Comparison of ENCODE assay signal across 24 mouse cellular contexts in the genomic region with DNA sequence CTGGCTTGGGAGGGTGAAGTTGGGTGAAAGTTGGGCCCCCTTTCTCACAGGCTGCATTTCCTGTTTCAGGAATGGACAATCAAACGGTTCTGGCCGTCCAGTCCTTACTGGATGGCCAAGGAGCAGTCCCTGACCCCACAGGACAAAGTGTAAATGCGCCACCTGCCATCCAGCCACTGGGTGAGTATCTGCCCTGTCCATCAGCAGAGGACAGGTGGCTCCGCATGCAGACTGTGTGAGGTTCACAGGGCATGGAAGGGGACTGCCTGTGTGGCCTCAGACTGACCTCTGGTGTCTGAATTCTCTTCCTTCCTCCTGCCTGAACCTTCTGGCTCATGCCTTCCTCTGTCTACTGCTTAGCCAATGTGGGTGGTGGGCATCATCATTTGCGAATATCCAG. TPM values are rescaled to one million over a fixed set of nuclear protein-coding genes. Genes with fewer than 3 reads are reported as not detected.
DNase-seq lines count a peak whose midpoint lies in the region; ATAC-seq and TF ChIP-seq lines count a peak whose summit lies in the region.
"Had no signal": no experiment of that assay in that cellular context is flagged by ENCODE, and none has a peak within 500 bp of the region (broad histone marks: within the 10 kb centered on the region; RNA-seq: fewer than 3 reads in every experiment).

No protein-coding gene starts in this region.

- no peak overlapping the region for H3K9ac ChIP-seq in heart, embryonic 12.5 days
- H3K9ac ChIP-seq in kidney, postnatal 0 days (ENCODE audit: low read depth, low read length): no peak overlapping the region
- H3K9ac ChIP-seq in kidney, embryonic 15.5 days: no peak overlapping the region
- H3K9ac ChIP-seq: embryonic facial prominence, embryonic 12.5 days; forebrain, embryonic 13.5 days; hindbrain, embryonic 15.5 days; liver, embryonic 15.5 days; neural tube, embryonic 13.5 days had no signal

- H3K4me1 ChIP-seq in heart, embryonic 12.5 days (replicated peaks): 0 out of 2 replicates have a peak, but pooled peaks cover 4% of the 10 kb centered on the region
- H3K4me1 ChIP-seq in kidney, postnatal 0 days (replicated peaks; ENCODE audit: insufficient read depth, low read length): no peaks in the 10 kb centered on the region
- H3K4me1 ChIP-seq in kidney, embryonic 15.5 days: no peaks in the 10 kb centered on the region
- H3K4me1 ChIP-seq: embryonic facial prominence, embryonic 12.5 days; forebrain, embryonic 13.5 days; hindbrain, embryonic 15.5 days; neural tube, embryonic 13.5 days had no signal

- no peak overlapping the region for H3K4me3 ChIP-seq in heart, embryonic 12.5 days
- H3K4me3 ChIP-seq in kidney, postnatal 0 days (replicated peaks; ENCODE audit: low read depth, low read length): no peak overlapping the region
- no peak overlapping the region for H3K4me3 ChIP-seq in kidney, embryonic 15.5 days (replicated peaks)
- H3K4me3 ChIP-seq in myocyte: no peak overlapping the region
- H3K4me3 ChIP-seq: embryonic facial prominence, embryonic 12.5 days; erythroblast, embryonic 14.5 days; forebrain, embryonic 13.5 days; heart, embryonic 10.5 days; hindbrain, embryonic 15.5 days; liver, embryonic 15.5 days; neural tube, embryonic 13.5 days had no signal

- no peak overlapping the region for H3ac ChIP-seq in myocyte (ENCODE audit: control insufficient read depth, insufficient read length)

- H3K9me3 ChIP-seq in heart, embryonic 12.5 days (replicated peaks): peaks cover 5% of the 10 kb centered on the region; the same call in 1 of the 2 replicates
- H3K9me3 ChIP-seq in kidney, postnatal 0 days (replicated peaks; ENCODE audit: low read length): no peaks in the 10 kb centered on the region
- H3K9me3 ChIP-seq in kidney, embryonic 15.5 days (replicated peaks): no peaks in the 10 kb centered on the region; the same call in 1 of the 2 replicates
- H3K9me3 ChIP-seq: forebrain, embryonic 13.5 days; heart, embryonic 10.5 days; hindbrain, embryonic 15.5 days; neural tube, embryonic 13.5 days had no signal

- no peaks in the 10 kb centered on the region for H3K27me3 ChIP-seq in heart, embryonic 12.5 days (replicated peaks)
- no peaks in the 10 kb centered on the region for H3K27me3 ChIP-seq in kidney, postnatal 0 days (ENCODE audit: insufficient read depth, low read length)
- H3K27me3 ChIP-seq in kidney, embryonic 15.5 days: no peaks in the 10 kb centered on the region
- H3K27me3 ChIP-seq in myocyte (ENCODE audit: control insufficient read depth, insufficient read depth, insufficient read length): no peaks in the 10 kb centered on the region
- H3K27me3 ChIP-seq: embryonic facial prominence, embryonic 12.5 days; forebrain, embryonic 13.5 days; hindbrain, embryonic 15.5 days; liver, embryonic 15.5 days; neural tube, embryonic 13.5 days had no signal

- intact Hi-C loops in heart, postnatal 14 days (cut with DNase I): no loop called here

- H3K79me2 ChIP-seq in myocyte (ENCODE audit: control insufficient read depth, insufficient read depth): no peaks in the 10 kb centered on the region

- peak; percentile 17; the same call in 1 of the 2 replicates for TF ChIP-seq CTCF in kidney, postnatal 0 days (IDR thresholded peaks at IDR 0.05; ENCODE audit: low read depth)

- no peak overlapping the region for H3K4me2 ChIP-seq in heart, embryonic 12.5 days
- H3K4me2 ChIP-seq in kidney, postnatal 0 days (ENCODE audit: low read length): no peak overlapping the region
- H3K4me2 ChIP-seq in kidney, embryonic 15.5 days: no peak overlapping the region
- H3K4me2 ChIP-seq in myocyte (ENCODE audit: low read depth): no peak overlapping the region
- H3K4me2 ChIP-seq: embryonic facial prominence, embryonic 12.5 days; forebrain, embryonic 13.5 days; hindbrain, embryonic 15.5 days; liver, embryonic 15.5 days; midbrain, embryonic 11.5 days; neural tube, embryonic 13.5 days had no signal

- no peak for TF ChIP-seq POLR2A in myocyte (IDR thresholded peaks at IDR 0.05; ENCODE audit: insufficient read length, low read depth)

- no peak for DNase-seq in heart, postnatal 14 days
- DNase-seq in kidney, postnatal 0 days (ENCODE audit: low spot score): no peak
- DNase-seq in kidney, postnatal 25 days: peak; percentile 38 to 75
- DNase-seq: adrenal gland, postnatal 10 days; cerebellum, postnatal 10 days; gastrocnemius, postnatal 25 days; heart, postnatal 4 days; lung, postnatal 36 days; thymus, postnatal 36 days had no signal

- peaks cover 22% of the 10 kb centered on the region for H3K36me3 ChIP-seq in heart, embryonic 12.5 days
- H3K36me3 ChIP-seq in kidney, postnatal 0 days (ENCODE audit: insufficient read depth, low read length): no peaks in the 10 kb centered on the region
- peaks cover 32% of the 10 kb centered on the region for H3K36me3 ChIP-seq in kidney, embryonic 15.5 days
- H3K36me3 ChIP-seq in myocyte (ENCODE audit: control insufficient read depth, insufficient read depth): peaks cover 7% of the 10 kb centered on the region

- 0 out of 2 replicates have a peak, but pooled peaks have one; percentile 39 for ATAC-seq in heart, embryonic 12.5 days (ENCODE audit: insufficient number of reproducible peaks, low FRiP score)
- ATAC-seq in kidney, postnatal 0 days (replicated peaks; ENCODE audit: low FRiP score, low read depth): peak; percentile 71
- ATAC-seq in kidney, embryonic 15.5 days (replicated peaks; ENCODE audit: low FRiP score): no peak
- no peak for ATAC-seq in frontal cortex, adult (ENCODE audit: low TSS enrichment)
- ATAC-seq: activated CD4-positive, CD25-positive, alpha-beta regulatory T cell, adult 4 months; forebrain, embryonic 13.5 days had no signal

- 67% methylated on average over 5 of the region's 5 CpGs for WGBS in heart, embryonic 12.5 days
- WGBS in kidney, postnatal 0 days: 65% methylated on average over 5 of the region's 5 CpGs
- WGBS in kidney, embryonic 15.5 days: 75% methylated on average over 5 of the region's 5 CpGs

- no peak overlapping the region for H3K27ac ChIP-seq in heart, embryonic 12.5 days (ENCODE audit: poor library complexity, severe bottlenecking)
- no peak overlapping the region for H3K27ac ChIP-seq in kidney, postnatal 0 days
- no peak overlapping the region for H3K27ac ChIP-seq in kidney, embryonic 15.5 days
- H3K27ac ChIP-seq: embryonic facial prominence, embryonic 12.5 days; forebrain, embryonic 13.5 days; heart, embryonic 10.5 days; hindbrain, embryonic 15.5 days; liver, embryonic 15.5 days; neural tube, embryonic 13.5 days had no signal

TF ChIP-seq in myocyte, 11 proteins besides CTCF, POLR2A, EP300 and RAD21:
- TF ChIP-seq MYOD1 (IDR thresholded peaks at IDR 0.05; ENCODE audit: control insufficient read depth in 1 of 3, insufficient read length in 2 of 3, low read depth in 2 of 3) (peak in 2 of 3 experiments; percentile 87 to 92), TCF12 (IDR thresholded peaks at IDR 0.05; ENCODE audit: insufficient read depth, poor library complexity, severe bottlenecking) (no peak), MYOG (IDR thresholded peaks at IDR 0.05; ENCODE audit: control insufficient read depth in 1 of 3, insufficient read depth in 1 of 3, insufficient read length in 2 of 3, low read depth in 2 of 3) (peak in 2 of 3 experiments; percentile 62 to 77)

RNA-seq across cellular contexts. Expression of a gene that starts 8.4 kb away (rescaled TPM):
- polyA plus RNA-seq in heart, embryonic 12.5 days (2016; fragmentation: Nextera tagmentation; extraction: Ambion mirVana): 0.64 TPM in 1 of 2 replicates, not detected in the other
- total RNA-seq in heart, postnatal 14 days (2021): not detected
- 0.42 and 0.71 TPM in 2 replicates for polyA plus RNA-seq in kidney, postnatal 0 days (2015; fragmentation: Nextera tagmentation; extraction: Ambion mirVana)
- polyA plus RNA-seq in kidney, embryonic 15.5 days (2015; fragmentation: Nextera tagmentation; extraction: Ambion mirVana): 0.62 TPM in 1 of 2 replicates, not detected in the other
- 0.47 TPM for polyA plus RNA-seq in myocyte (2012; fragmentation: generic; extraction: Trizol)
- total RNA-seq: adrenal gland, postnatal 10 days; G1E; gastrocnemius, postnatal 25 days; heart, postnatal 4 days; layer of hippocampus, postnatal 14 days had no signal
- polyA plus RNA-seq: activated CD4-positive, CD25-positive, alpha-beta regulatory T cell, adult 4 months; liver, embryonic 15.5 days had no signal

RNA-seq across cellular contexts. Expression of a gene that starts 8.6 kb away (rescaled TPM):
- polyA plus RNA-seq in heart, embryonic 12.5 days (2016; fragmentation: Nextera tagmentation; extraction: Ambion mirVana): 0.78 and 0.82 TPM in 2 replicates
- 1 to 10 TPM; 2.3 to 2.6 TPM for total RNA-seq in heart, postnatal 14 days (2021)
- 0.80 and 0.82 TPM in 2 replicates for polyA plus RNA-seq in kidney, postnatal 0 days (2015; fragmentation: Nextera tagmentation; extraction: Ambion mirVana)
- polyA plus RNA-seq in kidney, embryonic 15.5 days (2015; fragmentation: Nextera tagmentation; extraction: Ambion mirVana): 0.85 and 1.00 TPM in 2 replicates
- 3.4 TPM for polyA plus RNA-seq in myocyte (2012; fragmentation: generic; extraction: Trizol)

RNA-seq across cellular contexts. Expression of a gene that starts 18.2 kb away (rescaled TPM):
- 18.9 and 20.5 TPM in 2 replicates for polyA plus RNA-seq in heart, embryonic 12.5 days (2016; fragmentation: Nextera tagmentation; extraction: Ambion mirVana)
- 10 to 100 TPM; 23.8 to 28.5 TPM for total RNA-seq in heart, postnatal 14 days (2021)
- 37.3 and 37.9 TPM in 2 replicates for polyA plus RNA-seq in kidney, postnatal 0 days (2015; fragmentation: Nextera tagmentation; extraction: Ambion mirVana)
- 27.7 and 29.8 TPM in 2 replicates for polyA plus RNA-seq in kidney, embryonic 15.5 days (2015; fragmentation: Nextera tagmentation; extraction: Ambion mirVana)
- polyA plus RNA-seq in myocyte (2012; fragmentation: generic; extraction: Trizol): 12.5 TPM

RNA-seq across cellular contexts. Expression of a gene that starts 29.8 kb away (rescaled TPM):
- polyA plus RNA-seq in heart, embryonic 12.5 days (2016; fragmentation: Nextera tagmentation; extraction: Ambion mirVana): 23.3 and 24.4 TPM in 2 replicates
- 100 to 1,000 TPM; 105 to 112 TPM for total RNA-seq in heart, postnatal 14 days (2021)
- polyA plus RNA-seq in kidney, postnatal 0 days (2015; fragmentation: Nextera tagmentation; extraction: Ambion mirVana): 30.0 and 34.7 TPM in 2 replicates
- polyA plus RNA-seq in kidney, embryonic 15.5 days (2015; fragmentation: Nextera tagmentation; extraction: Ambion mirVana): 24.6 and 24.8 TPM in 2 replicates
- polyA plus RNA-seq in myocyte (2012; fragmentation: generic; extraction: Trizol): 172 TPM

RNA-seq across cellular contexts. Expression of a gene that starts 52.0 kb away (rescaled TPM):
- polyA plus RNA-seq in heart, embryonic 12.5 days (2016; fragmentation: Nextera tagmentation; extraction: Ambion mirVana): 21.7 and 21.8 TPM in 2 replicates
- total RNA-seq in heart, postnatal 14 days (2021): 1 to 10 TPM; 2.2 to 4.3 TPM
- polyA plus RNA-seq in kidney, postnatal 0 days (2015; fragmentation: Nextera tagmentation; extraction: Ambion mirVana): 9.5 and 9.6 TPM in 2 replicates
- 20.7 and 21.0 TPM in 2 replicates for polyA plus RNA-seq in kidney, embryonic 15.5 days (2015; fragmentation: Nextera tagmentation; extraction: Ambion mirVana)
- 11.0 TPM for polyA plus RNA-seq in myocyte (2012; fragmentation: generic; extraction: Trizol)

Comparison
In these comparisons a context has a peak if more than half of its experiments do, and no peak if none do; other contexts are left out.
1. ATAC-seq: peak in heart, embryonic 12.5 days (single experiment) and kidney, postnatal 0 days (single experiment); none in kidney, embryonic 15.5 days (single experiment) and frontal cortex, adult (single experiment).
2. DNase-seq: peak in kidney, postnatal 25 days (2 of 2); none in heart, postnatal 14 days (0 of 2) and kidney, postnatal 0 days (single experiment).